Mouse (Mus musculus) gastrocnemius, adult 8-10 months (tissue): ENCODE results near the gene Faap20. TPM values are rescaled to one million over a fixed set of nuclear protein-coding genes. Genes with fewer than 3 reads are reported as not detected.

Experiments used
- DNase-seq, 2 experiments: peaks; one replicate each; pipeline ENCODE4 v3.0.0; 2022; ENCODE audit warnings: low spot score in 2 of 2
- total RNA-seq, 4 experiments: library from RNA; stranded (reverse); gene quantifications; 2 replicates each; pipeline ENCODE4 v1.2.4; 2022

Gene Faap20
- total RNA-seq, 4 experiments from 2014 or later = 3.6 to 6.8 (median 5.0) TPM

- DNase-seq = no peak
Observed at GRCm38 (mm10) chr4:155220213-155221100, 29.1 kb upstream of the Faap20 start.

DNA sequence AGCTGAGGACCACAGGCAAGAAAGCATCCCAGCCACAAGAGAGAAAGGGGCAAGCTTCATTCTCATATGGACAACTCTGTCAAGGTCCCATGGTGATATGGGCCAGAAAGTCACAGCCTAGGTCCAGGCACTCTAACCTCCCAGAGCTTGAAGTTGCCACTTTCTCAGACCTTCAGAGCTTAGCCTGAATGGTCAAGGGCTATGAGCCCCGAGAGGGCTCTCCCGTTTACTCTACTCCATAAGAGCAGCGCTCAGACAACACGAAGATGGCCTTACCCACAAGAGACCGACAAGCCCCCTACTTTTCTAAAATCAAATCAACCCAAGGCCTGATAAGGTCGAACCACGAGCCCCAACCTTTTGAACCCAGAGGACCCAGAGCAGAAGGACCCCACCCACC, 28.5 kb upstream of the Faap20 start:
- DNase-seq = no peak

- peak; percentile 70 to 82 for DNase-seq
Observed at GRCm38 (mm10) chr4:155221599-155222551, 27.7 kb upstream of the Faap20 start.

DNA sequence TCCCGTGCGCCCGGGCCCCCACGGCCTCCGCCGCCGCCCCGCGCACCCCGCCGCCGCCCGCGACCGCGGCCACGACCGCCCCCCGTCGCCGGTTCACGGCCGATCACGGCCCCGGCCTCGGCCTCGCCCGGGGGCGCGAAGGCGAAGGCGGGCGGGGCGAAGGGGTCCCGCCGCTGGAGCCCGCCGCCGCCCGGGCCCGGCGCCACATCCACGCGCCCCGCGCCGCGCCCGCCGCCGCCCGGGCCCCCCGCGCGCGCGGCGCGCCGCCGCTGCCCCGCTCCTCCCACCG, 27.1 kb upstream of the Faap20 start, which contains the start of gene Ski:
TSS of gene Ski (minus strand) at position 41 of the 289 bp plus-strand sequence.
- DNase-seq = no peak

DNA sequence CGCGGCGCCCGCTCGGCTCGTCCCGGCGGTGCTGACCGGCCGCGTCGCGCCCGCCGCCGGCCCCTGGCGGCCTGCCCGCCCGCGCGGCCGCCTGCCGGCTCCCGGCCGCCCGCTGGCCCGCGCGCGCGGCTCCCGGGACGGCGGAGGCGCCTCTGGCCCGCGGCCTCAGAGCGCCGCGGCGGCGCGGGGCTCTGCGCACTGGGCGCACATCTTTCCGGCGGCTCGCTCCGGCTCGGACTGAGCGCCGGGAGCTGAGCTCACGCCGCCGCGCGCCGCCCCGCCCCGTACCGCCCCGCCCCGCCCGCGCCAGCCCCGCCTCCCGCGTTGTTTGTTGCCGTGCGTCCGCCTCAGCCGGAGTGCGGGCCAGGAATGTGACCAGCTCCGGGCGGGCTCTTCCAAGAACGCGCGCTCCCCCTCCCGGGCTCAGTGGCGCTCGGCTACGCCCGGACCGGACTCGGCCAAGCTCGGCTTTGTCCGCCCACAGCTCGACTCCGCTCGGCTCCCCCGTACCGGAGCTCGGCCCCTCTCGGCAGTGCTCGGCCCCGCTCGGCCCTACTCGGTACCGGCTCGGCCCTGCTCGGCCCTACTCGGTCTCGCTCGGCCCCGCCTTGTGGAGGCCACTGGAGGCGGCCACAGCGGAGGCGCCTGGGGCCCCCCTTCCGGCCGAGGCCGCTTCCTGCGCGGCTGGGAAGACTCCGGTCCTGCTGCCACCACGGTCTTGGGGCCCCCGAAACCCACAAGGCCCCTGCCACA, 26.6 kb upstream of the Faap20 start:
- DNase-seq = peak; percentile 99

GRCm38 (mm10) chr4:155223594-155224528, 25.7 kb upstream of the Faap20 start:
- DNase-seq = no peak

GRCm38 (mm10) chr4:155225918-155226317, 23.7 kb upstream of the Faap20 start:
- DNase-seq = no peak

DNA sequence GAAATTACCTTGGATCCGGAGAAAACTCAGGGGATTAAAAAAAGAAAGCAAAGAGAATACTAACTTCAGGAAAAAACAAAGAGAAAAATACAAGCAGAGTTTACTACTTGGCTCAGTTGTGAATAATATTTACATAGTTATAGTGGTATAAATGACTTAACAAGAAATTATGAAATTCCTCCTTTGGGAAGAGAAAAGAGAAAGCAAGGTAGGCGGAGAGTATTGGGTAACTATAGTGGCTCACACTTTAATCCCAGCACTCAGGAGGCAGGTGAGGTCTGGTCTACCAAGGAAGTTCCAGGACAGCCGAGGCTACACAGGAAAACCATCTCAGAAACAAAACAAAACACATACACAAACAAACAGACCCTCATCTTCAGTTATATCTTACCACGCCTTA, 21.6 kb upstream of the Faap20 start:
- DNase-seq = no peak

- no peak for DNase-seq
Observed at GRCm38 (mm10) chr4:155228461-155228860, 21.1 kb upstream of the Faap20 start.

GRCm38 (mm10) chr4:155233878-155234277, 15.7 kb upstream of the Faap20 start:
- peak; percentile 77 to 85 for DNase-seq

DNA sequence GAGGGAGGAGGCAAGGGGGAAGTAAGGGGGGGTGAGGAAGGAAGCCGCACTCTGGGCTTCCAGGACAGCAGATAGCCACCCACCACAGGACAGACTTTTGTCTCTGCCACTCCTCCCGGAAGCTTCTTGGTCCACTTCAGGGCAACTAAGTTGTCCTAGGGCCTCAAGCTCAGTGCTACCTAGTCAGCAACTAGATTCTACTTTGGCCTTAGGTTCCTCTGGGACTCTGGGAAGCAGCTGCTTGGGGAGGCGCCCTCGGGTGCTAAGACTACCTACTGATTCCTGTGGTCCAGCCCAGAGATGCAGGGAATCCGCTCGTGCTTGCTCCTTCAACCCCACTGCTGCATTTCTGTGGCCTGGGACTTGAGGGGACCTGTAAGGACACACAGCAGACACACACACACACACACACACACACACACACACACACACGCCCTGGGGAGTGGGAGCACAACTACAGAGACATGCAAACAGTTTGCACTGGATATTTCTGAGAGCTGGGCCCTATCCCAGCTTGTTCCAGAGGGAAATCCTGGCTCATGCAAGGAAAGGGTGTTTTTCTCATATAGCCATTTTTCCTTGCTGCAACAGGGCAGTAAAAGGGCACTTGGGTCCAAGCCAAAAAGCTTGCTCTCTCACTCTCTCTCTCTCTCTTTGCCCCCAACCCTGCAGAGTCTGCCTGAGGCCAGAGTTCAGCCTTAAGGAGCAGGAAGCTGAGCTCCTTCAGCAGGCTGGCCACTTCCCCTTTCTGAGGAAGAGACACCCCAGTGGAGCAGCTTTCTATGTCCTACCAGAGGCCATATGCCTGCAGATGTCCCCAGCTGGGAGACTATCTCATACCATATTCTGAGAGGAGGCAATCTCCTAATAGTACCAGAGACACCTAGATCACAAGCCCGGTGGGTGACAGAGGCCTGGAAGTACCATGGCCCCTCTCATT, 15.0 kb upstream of the Faap20 start:
- no peak for DNase-seq

GRCm38 (mm10) chr4:155235311-155236119, 14.1 kb upstream of the Faap20 start:
- DNase-seq = peak; percentile 82 to 90

DNA sequence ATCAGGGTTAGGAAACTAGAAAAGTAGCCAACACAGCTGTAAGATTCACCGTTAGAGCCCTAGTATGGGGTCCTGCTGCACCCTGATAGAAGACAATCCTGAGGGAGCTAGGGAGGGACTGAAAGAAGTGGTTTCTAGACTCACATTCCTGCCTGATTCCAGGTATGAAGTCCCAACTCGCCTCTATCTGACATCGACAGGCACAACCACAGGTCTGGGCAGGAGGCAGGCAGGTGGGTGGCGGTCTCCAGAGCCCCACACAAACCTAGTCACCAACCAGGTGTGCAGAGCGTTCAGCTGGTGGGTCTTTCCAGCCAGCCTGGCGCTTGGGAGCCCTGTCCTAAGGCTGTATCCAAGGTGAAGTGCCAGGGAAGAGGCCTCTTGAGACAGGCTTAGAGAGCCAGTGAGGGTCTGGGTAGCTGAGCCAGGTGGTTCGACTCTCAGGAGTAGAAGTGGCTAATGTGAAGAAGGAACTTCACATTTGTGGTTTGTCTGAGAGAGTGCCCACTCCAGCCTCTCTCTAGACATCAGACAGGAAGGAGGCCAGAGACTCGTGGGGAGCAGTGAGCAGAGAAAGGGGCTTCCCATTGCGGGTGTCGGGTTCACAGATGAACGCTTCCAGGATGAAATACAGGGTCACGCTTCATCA, 12.7 kb upstream of the Faap20 start:
- DNase-seq = no peak

GRCm38 (mm10) chr4:155238276-155238675, 11.3 kb upstream of the Faap20 start:
- peak in 1 of 2 experiments; percentile 51 for DNase-seq

DNA sequence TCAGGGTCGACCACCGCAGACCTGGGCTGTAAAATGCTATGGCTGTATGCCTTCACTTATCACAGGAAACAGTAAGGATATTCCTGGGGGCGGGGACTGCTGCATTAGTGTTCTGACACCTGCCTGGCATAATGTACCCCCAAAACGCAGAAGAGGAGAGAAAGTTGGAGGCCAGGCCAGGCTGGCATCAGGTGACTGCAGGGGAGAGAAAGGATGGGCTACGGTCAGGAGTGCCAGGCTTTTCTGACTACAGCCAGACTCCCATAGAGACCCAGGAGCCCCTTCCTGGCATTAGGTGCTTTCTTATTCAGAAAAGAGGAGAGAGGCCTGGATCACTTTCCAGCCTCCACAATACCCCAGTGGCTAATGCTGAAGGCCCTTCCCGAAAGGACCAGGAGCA, 10.1 kb upstream of the Faap20 start:
- DNase-seq = no peak

GRCm38 (mm10) chr4:155241789-155242188, 7.8 kb upstream of the Faap20 start:
- no peak for DNase-seq

DNA sequence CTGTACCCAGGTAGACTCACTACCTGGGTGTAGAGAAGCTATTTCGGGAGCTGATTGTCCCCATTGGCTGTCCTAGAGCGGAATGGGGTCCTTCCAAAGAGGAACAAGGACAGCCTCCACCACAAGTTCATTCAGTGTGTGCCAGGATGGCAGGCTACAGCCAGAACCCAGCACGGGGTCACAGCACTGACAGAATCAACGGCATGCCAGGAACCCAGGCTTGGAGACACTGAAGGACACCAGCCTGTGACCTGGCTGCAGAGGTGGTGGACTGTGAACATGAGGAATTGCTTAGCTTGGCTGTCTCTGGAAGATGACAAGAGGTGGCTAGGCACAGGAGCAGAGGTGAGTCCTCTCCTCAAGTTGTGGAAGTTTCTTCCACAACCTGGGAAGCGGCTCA, 7.3 kb upstream of the Faap20 start:
- DNase-seq = no peak

- DNase-seq = no peak
Observed at GRCm38 (mm10) chr4:155243233-155243632, 6.4 kb upstream of the Faap20 start.
